Mouse (Mus musculus): ENCODE results near the gene Smarca4.

The Smarca4 gene

DNA sequence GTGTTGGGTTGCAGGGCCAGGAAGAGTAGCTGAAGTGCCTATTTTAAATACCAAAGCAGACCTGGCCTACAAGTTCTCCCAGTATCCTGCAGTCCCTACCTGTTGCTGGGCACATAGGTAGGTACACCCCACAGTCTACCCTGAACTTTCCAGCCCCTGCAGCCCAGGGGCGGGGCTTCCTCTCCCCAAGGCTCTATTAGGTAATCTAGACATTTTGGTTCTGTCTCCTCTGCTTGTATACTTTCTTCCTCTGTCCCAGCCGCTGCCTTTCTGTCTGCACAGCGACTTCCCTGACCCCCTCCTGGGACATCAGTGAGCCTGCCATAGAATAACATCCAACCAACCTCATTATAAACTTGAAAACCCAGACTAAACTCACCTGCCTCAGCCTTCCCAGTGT, 134.4 kb downstream of the Smarca4 start:
- no peak for DNase-seq (ENCODE audit: low read depth, low spot score)

DNA sequence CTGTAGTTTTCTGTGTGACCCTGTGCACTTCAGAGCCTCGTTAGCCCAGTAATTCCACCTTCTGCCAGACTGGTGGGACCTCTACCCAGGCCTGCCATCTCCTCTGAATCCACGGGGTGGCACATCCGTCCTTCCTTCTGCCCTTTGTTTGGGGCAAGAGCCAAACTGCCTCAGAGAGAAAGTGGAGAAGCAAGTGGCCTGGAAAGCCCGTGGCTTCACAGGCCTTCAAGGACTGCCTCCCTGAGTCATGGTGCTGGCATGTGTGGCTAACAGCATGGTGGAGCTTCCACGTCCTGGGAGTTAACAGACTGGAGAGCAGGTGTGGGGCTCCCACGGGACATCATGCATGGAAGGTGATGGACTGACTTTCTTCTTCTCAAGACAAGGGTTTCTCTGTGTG, 135.4 kb downstream of the Smarca4 start:
- DNase-seq (ENCODE audit: low read depth, low spot score), result no peak

DNA sequence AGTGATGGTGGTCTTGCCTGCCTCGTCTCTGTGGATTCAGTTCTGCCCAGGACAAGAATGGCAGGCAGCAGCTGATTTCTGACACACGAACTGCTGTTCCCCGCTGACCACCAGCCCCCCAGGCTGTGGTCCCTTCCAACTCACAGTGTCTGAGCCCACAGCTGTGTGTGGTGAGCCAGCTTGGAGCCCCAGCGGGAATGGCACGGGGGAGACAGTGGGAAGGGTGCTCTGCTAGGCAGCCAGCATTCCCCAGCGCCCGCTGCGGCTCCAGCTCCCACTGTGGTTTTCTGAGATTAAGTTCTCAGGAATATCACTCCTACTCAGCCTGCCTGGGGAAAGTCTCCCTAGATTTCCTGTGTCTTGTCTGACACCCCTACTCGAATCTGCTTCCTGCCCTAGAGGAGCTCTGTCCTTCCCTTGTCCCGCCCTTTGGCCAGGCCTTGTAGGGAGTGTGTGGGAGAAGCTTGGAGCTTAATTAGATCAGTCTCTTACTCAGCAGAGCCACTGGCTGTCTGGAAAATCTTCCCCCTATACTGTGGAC, 136.4 kb downstream of the Smarca4 start:
- DNase-seq (ENCODE audit: low read depth, low spot score), result no peak
